Mouse (Mus musculus): ENCODE measurements around the gene Vps13a. TPM values are rescaled to one million over a fixed set of nuclear protein-coding genes. Genes with fewer than 3 reads are reported as not detected.
A peak's percentile ranks its signal among the peaks of the same experiment; 100 is the strongest.
"Not testable (repeated sequence)": the region's sequence is repeated elsewhere in the genome, so short reads cannot be mapped to it uniquely, and the experiment has no call there.

The Vps13a gene
- polyA plus RNA-seq (2012; rRNA removed): 35.8 and 41.8 TPM in 2 replicates

DNA sequence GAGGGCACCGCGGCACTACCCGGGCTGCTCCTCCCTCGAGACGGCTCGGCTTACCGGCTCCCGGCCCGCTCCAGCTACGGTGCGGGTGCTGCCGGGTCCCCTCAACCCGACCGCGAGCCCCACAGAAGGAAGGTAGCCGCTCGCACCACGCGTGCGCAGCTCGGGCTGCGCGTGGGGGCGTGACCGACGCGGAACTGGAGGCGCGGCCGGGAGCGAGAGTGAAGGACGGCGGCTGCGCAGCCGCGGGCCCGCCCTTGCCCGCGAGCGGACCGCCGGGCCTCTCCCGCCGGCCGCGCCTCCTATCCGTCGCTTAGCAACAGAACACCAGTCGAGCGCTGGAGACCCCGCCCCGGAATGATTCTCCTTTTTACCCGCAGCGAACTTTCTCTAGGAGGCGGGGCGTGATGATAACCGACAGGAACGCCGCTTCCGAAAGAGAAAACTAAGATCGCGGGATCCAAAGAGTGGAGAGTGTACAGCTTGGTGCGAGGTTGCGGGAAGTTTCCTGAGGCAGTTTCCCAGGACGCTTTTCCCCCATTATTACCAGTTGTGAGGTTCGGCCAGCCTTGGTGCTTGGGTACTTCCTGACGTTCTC, at the start of gene Vps13a:
TSS of gene Vps13a (minus strand) at position 144 of the 595 bp plus-strand sequence.
- peak; percentile 71 to 84 for DNase-seq (ENCODE audit: extremely low spot score in 1 of 2, low spot score in 1 of 2)

DNA sequence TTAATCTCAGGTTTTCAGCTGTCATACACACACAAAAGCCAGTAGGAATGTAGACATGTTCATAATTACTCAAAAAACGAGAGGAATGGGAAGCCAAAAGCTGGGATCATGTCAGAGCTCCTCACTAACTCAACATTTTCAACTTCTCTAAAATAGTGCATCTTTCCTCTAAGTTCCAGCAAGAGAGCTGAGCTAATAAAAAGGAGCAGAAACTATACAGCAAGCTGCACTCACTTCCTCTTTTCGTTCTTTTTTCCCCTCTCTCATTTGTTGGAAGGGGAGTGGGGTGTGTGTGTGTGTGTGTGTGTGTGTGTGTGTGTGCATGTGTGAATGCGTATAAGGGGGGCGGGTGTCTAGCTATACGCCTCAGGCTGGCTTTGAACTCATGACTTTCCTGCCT, 46.9 kb upstream of the Vps13a start:
- DNase-seq (ENCODE audit: extremely low spot score in 1 of 2, low spot score in 1 of 2): no peak

DNA sequence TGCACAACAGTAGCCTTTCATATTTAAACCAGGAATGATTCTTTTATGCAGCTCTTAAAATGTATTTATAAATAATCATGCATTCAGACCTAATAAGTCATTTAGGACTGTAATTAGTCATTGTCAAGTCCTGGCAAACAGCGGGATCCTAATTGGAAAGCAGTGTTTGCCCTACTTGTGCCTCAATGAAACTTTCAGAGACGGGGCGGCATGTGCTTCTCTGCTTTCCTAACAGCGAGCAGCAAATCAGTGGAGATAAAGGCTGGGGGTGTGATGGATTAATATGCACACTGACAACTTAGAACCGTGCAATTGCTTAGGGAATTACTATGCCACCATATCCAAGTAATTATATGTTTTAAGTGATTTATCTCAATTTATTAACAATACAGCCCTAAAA, 44.5 kb upstream of the Vps13a start:
- DNase-seq (ENCODE audit: extremely low spot score in 1 of 2, low spot score in 1 of 2): no peak

DNA sequence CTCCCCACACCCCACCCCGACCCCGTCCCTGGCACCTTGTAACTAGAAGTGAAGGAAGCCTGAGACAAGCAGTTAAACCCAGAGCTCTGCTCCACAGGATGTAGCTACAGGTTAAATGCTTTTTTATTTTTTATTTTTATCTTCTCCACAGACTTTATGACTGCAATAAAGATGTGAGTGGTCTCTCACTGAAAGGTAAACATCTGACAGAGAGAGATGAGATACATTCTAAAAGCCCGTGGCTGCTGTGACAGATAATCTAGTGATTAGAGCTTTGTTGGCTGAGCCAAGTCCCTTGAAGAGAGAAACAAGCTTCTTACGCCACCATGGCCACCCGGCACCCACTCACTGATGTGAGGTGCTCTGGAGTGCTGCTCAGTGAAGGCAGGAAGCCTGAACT, 34.1 kb upstream of the Vps13a start:
- no peak for DNase-seq (ENCODE audit: extremely low spot score in 1 of 2, low spot score in 1 of 2)

DNA sequence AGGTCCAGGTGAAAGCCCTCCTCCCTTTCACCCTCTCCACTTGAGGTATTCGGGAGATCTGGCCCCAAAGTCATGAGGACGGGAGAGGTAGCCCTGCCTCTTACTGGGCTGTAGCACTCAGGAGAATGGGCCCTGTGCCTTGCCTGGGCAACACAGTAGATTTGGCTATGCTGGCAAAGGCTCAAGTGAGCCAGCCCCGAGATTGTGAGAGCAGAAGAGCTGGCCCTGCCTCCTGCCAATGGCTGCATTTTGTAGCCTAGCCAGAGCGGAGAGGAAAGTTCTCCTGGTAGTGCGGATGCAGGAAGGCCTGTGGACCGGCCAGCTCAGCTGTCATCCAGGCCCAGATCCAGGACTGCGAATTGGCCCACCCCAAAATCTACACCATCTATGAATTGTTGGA, 32.6 kb upstream of the Vps13a start:
- DNase-seq (ENCODE audit: extremely low spot score in 1 of 2, low spot score in 1 of 2): no peak

DNA sequence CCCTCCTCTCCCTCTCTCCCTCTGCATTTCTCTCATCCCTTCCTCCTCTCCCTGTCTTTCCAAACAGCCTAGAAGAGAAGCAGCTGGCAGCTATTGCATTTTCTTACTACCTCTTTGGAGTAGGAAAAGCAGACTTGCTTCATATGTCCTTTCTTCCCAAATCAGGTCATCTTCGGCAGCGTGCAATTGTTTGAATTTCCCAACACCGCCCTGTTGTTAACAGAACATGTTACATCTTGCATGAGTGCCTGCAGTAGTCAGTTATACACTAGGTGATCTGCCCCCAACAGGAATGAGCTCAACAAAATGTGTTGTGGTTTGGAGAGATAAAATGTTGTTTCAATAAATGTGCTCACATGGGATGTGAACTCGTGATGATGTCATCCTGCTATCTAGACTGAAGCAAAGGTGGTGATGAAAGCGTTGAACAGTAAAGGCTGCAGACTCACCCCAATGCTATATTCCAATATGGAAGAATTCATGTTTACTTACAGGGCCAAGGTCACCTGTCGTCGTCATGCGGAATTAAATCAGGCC, 31.4 kb upstream of the Vps13a start:
- no peak for DNase-seq (ENCODE audit: extremely low spot score in 1 of 2, low spot score in 1 of 2)

DNA sequence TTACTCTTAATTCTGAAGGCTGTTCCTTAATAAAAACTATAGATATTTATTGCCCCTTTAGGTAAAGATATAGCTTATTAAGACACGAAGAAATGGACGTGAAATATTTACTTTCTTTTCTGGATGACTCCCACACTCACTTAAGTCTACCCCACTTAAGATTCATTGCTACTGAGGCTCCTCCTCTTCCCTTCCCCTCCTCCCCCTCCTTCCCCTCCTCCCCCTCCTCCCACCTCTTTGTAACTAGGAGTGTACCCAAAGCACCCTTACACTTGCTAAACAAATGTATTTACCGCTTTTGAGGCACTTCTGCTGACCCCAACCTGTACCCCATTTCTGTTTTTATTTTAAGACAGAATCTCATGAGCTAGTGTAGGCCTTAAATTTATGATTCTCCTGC, 24.4 kb upstream of the Vps13a start:
- no peak for DNase-seq (ENCODE audit: extremely low spot score in 1 of 2, low spot score in 1 of 2)

DNA sequence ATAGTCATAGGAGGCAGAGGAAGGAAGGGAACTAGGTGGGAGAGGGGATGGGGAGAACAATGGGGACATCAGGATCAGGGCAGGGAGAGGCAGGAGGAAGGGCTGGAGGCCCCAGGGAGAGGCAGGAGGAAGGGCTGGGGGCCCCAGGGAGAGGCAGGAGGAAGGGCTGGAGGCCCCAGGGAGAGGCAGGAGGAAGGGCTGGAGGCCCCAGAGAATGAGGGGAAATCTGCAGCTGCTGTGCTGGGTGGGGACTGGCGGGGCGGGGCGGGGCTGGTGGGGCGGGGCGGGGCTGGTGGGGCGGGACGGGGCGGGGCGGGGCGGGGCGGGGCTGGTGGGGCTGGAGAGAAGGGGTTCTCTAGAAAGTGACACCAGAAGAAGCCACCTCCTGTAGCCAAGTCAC, 23.8 kb upstream of the Vps13a start:
- no peak for DNase-seq (ENCODE audit: extremely low spot score in 1 of 2, low spot score in 1 of 2)

DNA sequence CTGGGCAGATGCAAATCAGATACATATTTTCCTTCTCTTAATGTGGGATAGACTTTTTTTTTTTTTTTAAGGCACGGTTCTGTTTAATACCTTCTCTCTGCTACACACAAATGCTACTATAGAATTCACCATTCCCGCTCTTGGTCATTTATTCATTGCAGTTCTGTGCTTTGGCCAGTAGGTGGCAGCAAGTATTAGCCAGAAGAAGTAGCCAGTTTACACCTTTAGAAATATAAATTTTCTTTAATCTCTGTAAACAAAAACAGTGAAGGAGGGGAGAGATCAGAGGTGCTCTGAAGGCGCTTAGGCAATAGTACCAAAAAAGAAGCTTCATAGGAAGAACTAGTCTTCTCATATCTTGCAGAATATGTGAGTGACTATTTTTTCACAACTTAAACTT, 22.0 kb upstream of the Vps13a start:
- DNase-seq (ENCODE audit: extremely low spot score in 1 of 2, low spot score in 1 of 2): peak in 1 of 2 experiments; percentile 79

DNA sequence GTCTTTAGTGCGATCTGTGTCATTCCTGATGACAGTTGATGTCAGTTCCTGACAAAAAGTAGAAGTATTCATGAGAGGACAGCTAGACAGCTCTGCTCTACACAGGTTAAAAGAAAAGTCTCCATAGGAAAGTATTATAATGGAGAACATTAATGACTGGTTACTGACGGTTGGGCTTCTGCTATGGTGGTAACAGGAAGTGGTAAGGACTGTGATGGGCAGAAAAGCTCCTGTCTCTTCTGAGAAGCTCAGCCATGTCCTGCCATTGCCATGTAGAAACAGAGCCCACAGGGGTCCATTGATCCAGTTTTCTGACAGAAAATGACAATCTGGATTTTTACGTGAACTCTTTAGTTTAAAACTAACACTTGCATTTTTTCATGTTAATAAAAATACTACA, 21.4 kb upstream of the Vps13a start:
- no peak for DNase-seq (ENCODE audit: extremely low spot score in 1 of 2, low spot score in 1 of 2)

DNA sequence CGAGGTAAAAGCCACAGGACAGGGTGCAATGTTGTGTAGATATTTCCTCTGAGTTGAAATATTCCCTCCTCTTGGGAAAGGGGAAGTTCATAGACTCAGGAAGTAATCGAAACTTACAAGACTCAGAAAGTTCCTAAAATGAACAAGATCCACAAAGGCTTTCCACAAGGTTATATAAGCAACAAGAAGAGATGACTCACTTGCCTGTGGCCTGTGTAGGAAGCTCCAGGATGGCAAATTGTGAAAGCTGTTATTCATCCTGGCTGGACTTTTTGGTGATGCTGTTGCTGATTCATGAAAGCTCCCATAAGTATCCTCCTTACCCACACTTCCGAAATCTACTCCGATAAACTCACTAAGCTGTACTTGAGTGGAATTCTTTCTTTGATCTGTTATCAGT, 17.2 kb upstream of the Vps13a start:
- peak in 1 of 2 experiments; percentile 11 for DNase-seq (ENCODE audit: extremely low spot score in 1 of 2, low spot score in 1 of 2)

DNA sequence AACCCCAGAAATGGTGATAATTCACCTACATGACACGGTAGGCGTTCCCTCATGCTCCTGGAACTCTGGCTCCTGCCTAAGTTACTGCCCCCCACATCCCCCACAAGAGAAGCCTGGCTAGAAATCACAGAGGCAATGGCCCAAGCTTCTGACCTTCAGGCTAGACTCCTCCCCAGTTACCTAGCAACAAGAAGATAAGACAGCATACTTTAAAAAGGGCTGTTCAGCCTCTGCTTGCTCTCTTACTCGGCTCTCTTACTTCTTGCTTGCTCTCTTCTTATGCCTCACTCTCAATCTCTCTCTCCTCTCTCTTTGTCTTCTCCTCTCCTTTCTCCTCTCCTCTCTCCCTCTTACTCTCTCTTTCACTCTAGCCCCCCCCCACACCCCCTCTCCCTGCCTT, 13.8 kb upstream of the Vps13a start:
- DNase-seq (ENCODE audit: extremely low spot score in 1 of 2, low spot score in 1 of 2): not testable (repeated sequence)

DNA sequence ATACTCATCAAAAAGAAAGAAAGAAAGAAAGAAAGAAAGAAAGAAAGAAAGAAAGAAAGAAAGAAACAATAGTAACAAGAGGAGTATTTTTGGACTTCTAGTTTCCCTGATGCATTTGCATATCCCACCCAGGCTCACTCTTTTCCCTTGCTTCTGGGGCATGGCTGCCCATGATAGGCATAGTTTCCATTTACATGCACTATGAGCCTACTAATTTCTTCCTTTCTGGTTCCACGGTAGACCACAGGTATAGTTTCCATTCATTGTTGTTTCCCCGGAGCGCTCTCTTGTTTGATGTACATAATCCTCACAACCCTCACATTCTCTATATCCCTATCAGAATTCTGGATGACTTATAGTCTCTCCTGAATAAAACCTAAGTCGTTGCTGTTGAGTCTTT, 9.2 kb upstream of the Vps13a start:
- no peak for DNase-seq (ENCODE audit: extremely low spot score in 1 of 2, low spot score in 1 of 2)

DNA sequence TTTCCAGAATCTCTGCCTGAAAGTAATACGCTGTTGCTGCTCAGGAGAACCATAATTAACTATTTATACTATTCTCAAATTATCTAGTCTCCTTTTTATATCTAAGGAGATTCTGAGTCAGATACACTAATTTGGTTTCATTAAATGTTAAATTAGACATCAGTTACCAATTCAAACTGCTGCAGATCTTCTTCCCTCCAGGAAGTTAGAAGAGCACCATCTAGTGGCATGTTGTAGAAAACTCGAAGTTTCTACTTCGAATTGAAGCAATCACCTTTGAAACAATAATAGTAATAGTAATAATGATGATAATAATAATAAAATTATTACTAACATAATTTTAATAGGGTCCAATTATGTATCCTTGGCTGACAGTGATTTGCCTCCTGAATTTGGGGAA, 4.1 kb upstream of the Vps13a start:
- peak in 1 of 2 experiments; percentile 37 for DNase-seq (ENCODE audit: extremely low spot score in 1 of 2, low spot score in 1 of 2)

DNA sequence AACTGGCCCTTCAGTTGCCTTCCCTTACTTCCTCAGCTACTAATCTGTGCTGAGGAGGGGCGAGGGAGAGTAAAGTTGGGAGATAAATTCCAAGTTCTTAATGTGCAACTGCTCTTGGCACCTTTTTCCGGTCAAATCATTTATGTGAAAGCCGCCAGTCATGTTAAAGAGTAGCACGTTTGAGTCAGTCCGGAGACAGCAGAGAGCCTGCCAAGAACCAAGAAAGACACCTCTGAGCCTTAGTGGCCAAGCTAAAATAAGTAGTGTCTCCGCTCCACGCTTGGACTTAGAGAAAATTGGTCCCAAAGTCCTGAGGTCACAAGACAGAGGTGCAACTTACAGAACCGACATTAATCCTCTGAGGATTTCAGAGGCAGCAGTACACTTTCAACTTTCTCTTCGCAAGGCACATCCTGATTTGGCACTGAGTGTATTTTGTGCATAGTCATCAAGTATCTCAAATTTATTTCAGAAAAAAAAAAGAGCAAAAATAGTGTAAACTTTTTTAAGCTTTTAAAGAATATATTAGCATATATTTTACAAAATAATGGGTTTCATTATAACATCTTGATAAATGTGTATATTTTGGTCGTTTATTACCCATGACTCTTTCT, 780 bp upstream of the Vps13a start:
- DNase-seq (ENCODE audit: extremely low spot score in 1 of 2, low spot score in 1 of 2): no peak

DNA sequence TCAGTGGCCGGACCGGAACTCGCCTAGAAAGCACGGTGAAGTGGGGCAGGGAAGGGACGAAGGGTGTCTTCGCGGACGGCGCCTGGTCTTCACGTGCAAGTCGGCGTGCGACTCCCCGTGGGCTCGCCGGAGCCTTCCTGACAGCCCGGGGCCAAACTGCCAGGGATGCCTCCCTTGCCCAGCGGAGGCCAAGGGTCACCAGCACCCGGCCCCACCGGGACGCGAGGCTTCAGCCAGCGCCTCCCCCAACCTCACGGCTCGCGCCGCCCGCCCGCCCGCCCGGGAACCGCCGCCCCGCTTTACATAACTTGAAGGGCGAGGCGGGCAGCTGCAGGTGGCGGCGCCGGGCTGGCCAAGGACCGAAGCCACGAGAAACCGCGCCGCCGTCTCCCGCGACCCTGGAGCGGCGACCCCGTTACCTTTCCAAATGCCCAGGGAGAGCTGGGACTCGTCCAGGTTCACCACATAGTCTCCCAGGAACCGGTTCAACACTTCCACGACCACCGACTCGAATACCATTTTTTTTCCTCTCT, 416 bp downstream of the Vps13a start:
- DNase-seq (ENCODE audit: extremely low spot score in 1 of 2, low spot score in 1 of 2): peak in 1 of 2 experiments; percentile 27

DNA sequence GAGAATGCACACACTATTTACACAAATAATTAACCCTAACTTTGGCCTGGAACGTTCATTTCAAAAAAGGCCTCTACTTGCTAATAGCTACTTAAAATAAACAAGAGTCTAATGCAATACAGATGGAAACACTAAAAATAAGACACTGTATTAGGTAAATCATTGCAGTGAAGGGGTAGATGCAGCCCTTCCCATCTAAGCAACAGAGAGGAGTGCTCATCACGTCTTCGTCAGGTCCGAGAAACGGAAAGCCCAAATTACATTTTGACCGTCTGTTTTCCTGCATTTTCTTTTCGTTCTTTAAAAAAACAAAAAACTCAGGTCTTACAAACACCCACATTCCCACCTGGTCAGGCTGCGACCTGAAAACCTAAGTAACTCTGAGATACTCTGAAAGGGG, 947 bp downstream of the Vps13a start:
- no peak for DNase-seq (ENCODE audit: extremely low spot score in 1 of 2, low spot score in 1 of 2)

DNA sequence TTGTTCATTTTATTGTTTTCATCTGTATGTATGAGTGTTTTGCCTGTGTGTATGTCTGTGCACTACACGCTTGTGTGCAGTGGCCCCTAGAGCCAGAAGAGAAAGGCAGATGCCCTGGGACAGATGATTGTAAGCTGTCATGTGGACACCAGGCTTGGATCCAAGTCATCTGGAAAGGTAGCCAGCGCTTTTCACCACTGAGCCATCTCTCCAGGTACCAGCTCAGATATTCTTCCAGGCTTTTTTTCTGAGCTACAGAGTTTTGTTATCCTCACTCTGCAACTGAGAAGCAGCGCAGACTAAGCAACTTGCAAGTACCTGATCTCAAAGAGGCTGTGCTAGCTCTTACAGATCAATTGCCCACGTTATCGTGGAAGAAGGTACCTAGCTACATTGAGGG, 1.5 kb downstream of the Vps13a start:
- DNase-seq (ENCODE audit: extremely low spot score in 1 of 2, low spot score in 1 of 2): no peak

DNA sequence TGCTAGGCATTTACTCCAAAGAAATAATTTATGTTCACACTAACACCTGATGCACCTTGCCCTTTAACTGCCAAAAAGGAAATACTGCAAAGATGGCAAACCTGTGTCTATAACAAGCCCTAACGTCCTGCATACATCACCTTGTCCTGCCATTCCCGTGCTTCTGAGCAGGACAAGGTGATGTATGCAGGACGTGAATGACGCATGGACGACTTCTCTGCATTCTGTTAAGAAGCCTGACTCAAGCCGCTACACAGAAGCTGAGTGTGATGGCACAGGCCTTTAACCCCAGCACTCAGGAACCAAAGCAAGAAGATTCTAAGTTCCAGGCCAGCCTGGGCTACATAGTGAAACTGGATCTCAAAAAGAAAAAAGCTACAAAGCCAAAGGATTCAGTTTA, 2.2 kb downstream of the Vps13a start:
- no peak for DNase-seq (ENCODE audit: extremely low spot score in 1 of 2, low spot score in 1 of 2)

DNA sequence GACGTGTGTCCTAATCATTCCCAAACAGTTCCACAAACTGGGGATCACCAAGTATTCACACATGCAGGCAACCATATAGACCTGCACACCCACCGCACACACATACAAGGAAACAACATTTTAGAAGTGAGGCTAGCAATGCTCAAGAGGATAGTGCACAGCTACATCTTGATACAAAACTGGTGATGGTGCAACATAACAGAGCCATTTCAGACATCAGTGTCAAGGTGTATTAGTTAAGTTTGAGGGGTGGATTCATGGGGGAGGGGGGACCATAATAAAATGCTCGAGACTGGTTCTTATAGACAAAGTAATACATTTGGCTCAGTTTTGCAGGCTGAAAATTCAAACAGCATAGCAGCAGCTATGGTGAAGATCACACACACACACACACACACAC, 2.8 kb downstream of the Vps13a start:
- no peak for DNase-seq (ENCODE audit: extremely low spot score in 1 of 2, low spot score in 1 of 2)

DNA sequence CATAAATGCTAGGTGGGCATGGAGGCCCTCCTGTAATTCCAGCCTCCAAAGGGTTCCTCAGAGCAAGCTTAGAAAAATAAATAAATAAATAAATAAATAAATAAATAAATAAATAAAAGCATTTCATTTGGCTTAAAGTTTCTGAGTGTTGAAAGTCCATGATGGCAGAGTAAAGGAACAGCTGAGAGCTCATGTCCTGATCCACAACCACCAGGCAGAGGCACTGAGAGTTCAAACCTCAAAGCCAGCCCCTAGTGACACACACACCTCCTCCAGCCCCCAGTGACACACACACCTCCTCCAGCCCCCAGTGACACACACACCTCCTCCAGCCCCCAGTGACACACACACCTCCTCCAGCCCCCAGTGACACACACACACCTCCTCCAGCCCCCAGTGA, 3.3 kb downstream of the Vps13a start:
- not testable (repeated sequence) for DNase-seq (ENCODE audit: extremely low spot score in 1 of 2, low spot score in 1 of 2)
